Mouse (Mus musculus) effector memory CD4-positive, alpha-beta T cell, adult 7 months (primary cell): ENCODE measurements around the gene Treml4. TPM values are rescaled to one million over a fixed set of nuclear protein-coding genes. Genes with fewer than 3 reads are reported as not detected.

Experiments used
- polyA plus RNA-seq: library from polyadenylated mRNA; unstranded; fragments of 100-300 nt; shearing (Covaris generic); gene quantifications from one replicate; pipeline ENCODE4 v1.2.1, GENCODE M21; 2017

Gene Treml4
- 0.94 TPM for polyA plus RNA-seq

DNA sequence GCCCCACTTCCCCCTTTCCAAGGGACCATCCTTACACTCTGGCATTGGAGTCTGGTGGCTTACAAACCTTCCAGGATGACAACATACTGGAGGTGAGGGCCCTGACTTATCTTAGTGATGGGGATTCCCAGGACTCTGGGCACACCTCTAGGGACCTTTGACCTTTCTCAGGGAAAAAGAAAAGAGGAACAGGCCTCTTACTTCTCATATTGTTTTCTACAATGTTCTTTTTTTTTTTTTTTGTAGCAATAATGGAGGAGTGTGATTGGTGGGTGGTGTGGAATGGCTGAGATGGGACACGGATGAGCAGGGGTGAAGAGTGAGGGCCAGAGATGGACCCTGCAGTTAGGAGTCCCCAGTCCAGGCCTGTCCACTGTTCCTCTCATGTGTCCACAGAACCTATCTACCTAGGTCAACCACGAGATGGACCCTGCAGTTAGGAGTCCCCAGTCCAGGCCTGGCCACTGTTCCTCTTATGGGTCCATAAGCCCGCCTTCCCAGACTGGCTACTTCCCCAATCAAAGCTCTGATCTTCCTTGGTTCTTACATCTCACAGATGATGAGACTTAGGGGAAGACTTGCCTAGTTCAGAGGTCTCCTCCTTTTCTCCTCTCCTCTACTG, at the start of gene Treml4:
Treml4 (plus strand) TSS at position 555 of the 622 bp plus-strand sequence.

GRCm38 (mm10) chr17:48232518-48232917, 31.6 kb upstream of the Treml4 start, which contains the start of gene Trem1:
Trem1 (plus strand) TSS chr17:48232768.

GRCm38 (mm10) chr17:48247221-48247928, 16.7 kb upstream of the Treml4 start, which contains the start of gene Trem3:
Trem3 (plus strand) TSS chr17:48247777.

DNA sequence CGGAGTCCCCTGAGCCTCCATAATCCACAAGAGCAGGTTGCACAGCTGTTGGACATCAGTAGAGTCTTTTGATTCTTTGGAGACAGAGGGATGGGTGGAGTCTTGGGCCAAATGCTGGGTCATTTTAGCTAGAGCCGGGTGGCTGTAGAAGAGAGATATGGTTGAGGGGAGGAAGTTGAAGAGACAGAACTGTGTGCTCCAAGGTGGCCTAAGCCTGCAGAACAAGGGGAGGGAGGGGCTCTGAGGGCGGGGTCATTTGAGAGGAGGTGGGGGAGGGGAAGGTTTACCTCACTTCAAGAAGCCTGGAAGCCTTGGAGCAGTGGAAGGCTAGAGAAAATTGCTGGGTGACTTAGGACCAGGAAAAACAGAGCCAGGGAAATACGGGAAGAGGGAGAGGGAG, 35.1 kb downstream of the Treml4 start, which contains the start of gene Treml2:
Treml2 (plus strand) TSS at position 296 of the 400 bp plus-strand sequence.

DNA sequence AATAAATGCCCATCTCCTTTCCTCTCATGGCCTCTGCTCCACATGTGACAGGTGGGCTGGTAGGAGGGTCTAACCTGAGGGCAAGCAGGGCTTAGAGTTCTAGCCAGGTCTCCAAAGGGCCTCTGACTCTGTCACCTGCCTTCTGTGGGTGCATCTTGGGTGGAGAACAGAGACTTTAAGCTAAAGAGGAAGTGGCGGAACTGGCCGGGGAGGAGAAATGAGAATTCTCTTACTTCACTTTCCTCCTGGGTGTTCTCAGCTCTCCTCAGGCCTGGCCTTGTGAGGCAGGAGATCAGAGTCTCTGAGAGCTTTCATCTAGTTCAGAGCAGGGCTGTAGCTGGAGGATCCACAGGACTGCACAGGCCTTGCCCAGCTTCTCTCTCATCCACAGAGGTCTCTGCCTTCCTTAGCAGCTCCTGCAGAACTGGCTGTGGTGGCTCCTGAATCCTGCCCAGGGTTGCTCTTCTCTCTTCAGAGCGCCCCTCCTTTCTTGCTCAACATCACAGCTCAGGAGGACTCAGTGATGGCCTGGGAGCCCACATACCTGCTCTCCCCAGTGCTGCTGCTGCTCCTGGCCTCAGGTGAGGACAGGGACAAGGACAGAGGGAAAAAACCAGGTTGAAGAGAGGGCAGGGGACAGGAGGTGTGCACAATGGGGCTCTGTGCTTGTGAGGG, 51.9 kb downstream of the Treml4 start, which contains the start of gene B430306N03Rik:
B430306N03Rik (plus strand) TSS at position 237 of the 675 bp plus-strand sequence.

Other genes with a start within 250 kb of the Treml4 start
- not detected for gene 1700122O11Rik, start 226.0 kb upstream of the Treml4 start, polyA plus RNA-seq
- not detected for gene 1700067P10Rik, start 175.0 kb upstream of the Treml4 start, polyA plus RNA-seq
- gene 9830107B12Rik, start 118.0 kb upstream of the Treml4 start, polyA plus RNA-seq = not detected
- gene A530064D06Rik, start 97.0 kb upstream of the Treml4 start, polyA plus RNA-seq = 0.16 TPM
- gene Trem1, start 31.5 kb upstream of the Treml4 start, polyA plus RNA-seq = 0.21 TPM
- not detected for gene Trem3, start 16.5 kb upstream of the Treml4 start, polyA plus RNA-seq
- 1.7 TPM for gene Treml2, start 35.2 kb downstream of the Treml4 start, polyA plus RNA-seq
- 0.96 TPM for gene B430306N03Rik, start 51.8 kb downstream of the Treml4 start, polyA plus RNA-seq
- gene Trem2, start 82.1 kb downstream of the Treml4 start, polyA plus RNA-seq = not detected
- not detected for gene Treml1, start 95.6 kb downstream of the Treml4 start, polyA plus RNA-seq
- gene Nfya, start 145.6 kb downstream of the Treml4 start, polyA plus RNA-seq = 9.6 TPM
- gene Oard1, start 145.7 kb downstream of the Treml4 start, polyA plus RNA-seq = 58.5 TPM
- 18.2 TPM for gene Apobec2, start 168.6 kb downstream of the Treml4 start, polyA plus RNA-seq
- 0.32 TPM for gene Tspo2, start 187.2 kb downstream of the Treml4 start, polyA plus RNA-seq
- gene Unc5cl, start 190.6 kb downstream of the Treml4 start, polyA plus RNA-seq = 7.1 TPM